7 mouse cellular contexts compared by ENCODE assay signal in the genomic region with DNA sequence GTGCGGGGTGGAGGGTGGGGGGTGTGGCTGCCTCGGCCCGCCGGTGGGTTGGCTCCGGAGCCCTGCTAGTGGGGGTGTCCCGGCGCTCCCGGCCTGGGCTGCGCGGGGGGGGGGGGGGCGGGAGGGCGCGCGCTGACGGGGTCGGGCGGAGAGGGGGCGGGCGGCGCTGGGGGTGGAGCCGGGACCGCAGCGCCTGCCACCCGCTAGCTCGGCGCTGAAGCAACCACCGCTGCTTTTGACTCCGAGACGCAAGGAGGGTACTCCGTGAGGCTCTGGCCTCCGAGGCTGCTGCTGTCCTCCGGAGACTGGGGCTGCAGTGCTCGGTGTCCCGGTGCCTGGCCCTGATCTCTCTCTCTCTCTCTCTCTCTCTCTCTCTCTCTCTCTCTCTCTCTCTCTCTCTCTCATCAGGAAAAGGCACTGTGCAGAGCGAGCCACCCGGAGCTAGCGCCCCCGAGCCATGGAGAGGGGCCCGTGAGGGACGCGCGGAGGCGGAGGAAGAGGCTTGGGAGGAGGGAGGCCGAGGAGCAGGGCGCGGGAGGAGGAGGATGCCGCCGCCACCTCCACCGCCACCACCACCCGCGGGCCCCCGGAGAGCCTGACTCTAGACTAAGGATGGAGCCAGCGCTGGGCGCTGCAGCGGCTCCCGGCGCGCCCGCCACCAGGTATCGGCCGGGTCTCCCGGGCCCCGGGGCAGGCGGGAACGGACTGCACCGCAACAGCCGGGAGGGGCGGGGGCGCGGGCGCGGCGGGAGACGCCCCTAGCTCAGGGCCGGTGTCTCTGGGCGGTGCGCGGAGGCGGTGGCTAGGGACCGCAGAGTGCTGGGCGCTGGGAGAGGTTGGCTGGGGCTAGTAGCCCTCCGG. TPM values are rescaled to one million over a fixed set of nuclear protein-coding genes. Genes with fewer than 3 reads are reported as not detected.
DNase-seq lines count a peak whose midpoint lies in the region; ATAC-seq and TF ChIP-seq lines count a peak whose summit lies in the region.

A gene (plus strand): TSS at position 221 of the 861 bp plus-strand sequence.

- in situ Hi-C loops in Patski (cut with MboI; ENCODE audit: low pct_unique_long_range_greater_than_20kb): loop anchor here (5.0 kb wide), 1 partner anchor 107 kb away; no protein-coding TSS in a partner anchor

- H3K79me3 ChIP-seq in C2C12 (ENCODE audit: low read depth): peaks cover 29% of the 10 kb centered on the region

- peaks cover 17% of the 10 kb centered on the region for H3K36me3 ChIP-seq in C2C12 (ENCODE audit: control insufficient read depth, insufficient read depth)
- no peaks in the 10 kb centered on the region for H3K36me3 ChIP-seq in embryonic facial prominence, embryonic 11.5 days (replicated peaks; ENCODE audit: control insufficient read depth, insufficient read depth, low read depth, low read length)
- H3K36me3 ChIP-seq in stomach, embryonic 15.5 days: no peaks in the 10 kb centered on the region

- intact Hi-C loops in heart, postnatal 14 days (cut with DNase I): no loop called here

- H3K27ac ChIP-seq in embryonic facial prominence, embryonic 11.5 days (replicated peaks; ENCODE audit: low read depth, low read length): no peak within 1 kb of the TSS
- H3K27ac ChIP-seq in stomach, embryonic 15.5 days: no peak within 1 kb of the TSS

- peak within 1 kb of the TSS; percentile 83 for H3ac ChIP-seq in C2C12 (ENCODE audit: control insufficient read depth, insufficient read length, low read depth)

- ATAC-seq in Patski: peak; percentile 28
- ATAC-seq in embryonic facial prominence, embryonic 11.5 days (replicated peaks; ENCODE audit: insufficient number of reproducible peaks, low FRiP score, low TSS enrichment, low read depth): peak; percentile 74
- peak; percentile 47 for ATAC-seq in stomach, embryonic 15.5 days (ENCODE audit: insufficient read depth, low FRiP score, low read depth)

- TF ChIP-seq CTCF in C2C12 (IDR thresholded peaks at IDR 0.05; ENCODE audit: control insufficient read depth, insufficient read depth, insufficient read length) (no peak), Patski (IDR thresholded peaks at IDR 0.05) (no peak)

- peak within 1 kb of the TSS; percentile 99 for H3K4me2 ChIP-seq in embryonic facial prominence, embryonic 11.5 days (ENCODE audit: low read depth, low read length)
- peak within 1 kb of the TSS; percentile 96 for H3K4me2 ChIP-seq in stomach, embryonic 15.5 days

- H3K4me3 ChIP-seq in C2C12 (ENCODE audit: insufficient read depth, poor library complexity, severe bottlenecking): peak within 1 kb of the TSS; percentile 69
- peak within 1 kb of the TSS; percentile 71 for H3K4me3 ChIP-seq in embryonic facial prominence, embryonic 11.5 days (ENCODE audit: low read depth, low read length)
- peak within 1 kb of the TSS; percentile 62 for H3K4me3 ChIP-seq in stomach, embryonic 15.5 days (replicated peaks)

- peaks cover 17% of the 10 kb centered on the region for H3K27me3 ChIP-seq in C2C12 (ENCODE audit: control insufficient read depth, insufficient read depth, insufficient read length)
- H3K27me3 ChIP-seq in Patski: peaks cover 25% of the 10 kb centered on the region
- H3K27me3 ChIP-seq in embryonic facial prominence, embryonic 11.5 days (ENCODE audit: control insufficient read depth, insufficient read depth, low read length): peaks cover 16% of the 10 kb centered on the region
- H3K27me3 ChIP-seq in stomach, embryonic 15.5 days (replicated peaks): peaks cover 26% of the 10 kb centered on the region

- peak within 1 kb of the TSS; percentile 76 for H3K9ac ChIP-seq in embryonic facial prominence, embryonic 11.5 days (replicated peaks; ENCODE audit: low read length)
- H3K9ac ChIP-seq in stomach, embryonic 15.5 days: peak within 1 kb of the TSS; percentile 20; the same call in 1 of the 2 replicates

- DNase-seq in Patski (ENCODE audit: low read depth, low spot score): no peak
- peak; percentile 65 for DNase-seq in embryonic facial prominence, embryonic 11.5 days (ENCODE audit: low spot score)
- DNase-seq in heart, postnatal 14 days: peak; percentile 58 to 64
- DNase-seq in left cerebral cortex, adult 8-10 months (ENCODE audit: low spot score in 2 of 2): peak; percentile 42 to 43
- DNase-seq in mesoderm, embryonic 11.5 days (ENCODE audit: low read depth, low spot score): peak; percentile 54

- CTCF ChIA-PET in Patski (lab: Charles Lee): no interaction called here

- POLR2A ChIA-PET in Patski (lab: Charles Lee): no interaction called here

- WGBS in embryonic facial prominence, embryonic 11.5 days: 0% methylated on average over 41 of the region's 82 CpGs
- WGBS in stomach, embryonic 15.5 days: 0% methylated on average over 30 of the region's 82 CpGs

- H3K9me3 ChIP-seq in embryonic facial prominence, embryonic 11.5 days (replicated peaks; ENCODE audit: control insufficient read depth, low read length): no peaks in the 10 kb centered on the region
- H3K9me3 ChIP-seq in stomach, embryonic 15.5 days: no peaks in the 10 kb centered on the region

- peaks cover 3% of the 10 kb centered on the region for H3K4me1 ChIP-seq in embryonic facial prominence, embryonic 11.5 days (ENCODE audit: control insufficient read depth, insufficient read depth, low read length)
- peaks cover 7% of the 10 kb centered on the region for H3K4me1 ChIP-seq in stomach, embryonic 15.5 days

- peaks cover 48% of the 10 kb centered on the region for H3K79me2 ChIP-seq in C2C12 (ENCODE audit: control insufficient read depth, insufficient read depth)

TF ChIP-seq in C2C12, 6 proteins besides CTCF, POLR2A, EP300 and RAD21:
- no peak for TF ChIP-seq MYOG (IDR thresholded peaks at IDR 0.05; ENCODE audit: control insufficient read depth, extremely low read depth, insufficient read length)
TF ChIP-seq in C2C12: peak in this region for 0.

RNA-seq across cellular contexts. Expression of the gene that starts here (rescaled TPM):
- 13.1 TPM for polyA plus RNA-seq in C2C12 (2012; fragmentation: generic; extraction: Trizol)
- 5.3 TPM for polyA plus RNA-seq in Patski (2021)
- 2.4 and 3.4 TPM in 2 replicates for polyA plus RNA-seq in embryonic facial prominence, embryonic 11.5 days (2014; fragmentation: Nextera tagmentation; extraction: Ambion mirVana)
- 1 to 10 TPM; 5.6 to 6.3 TPM for total RNA-seq in heart, postnatal 14 days (2021)
- total RNA-seq in left cerebral cortex, adult 8-10 months (2022): 100 to 1,000 TPM; 222 to 247 (median 229) TPM
- polyA plus RNA-seq in stomach, embryonic 15.5 days (2015; fragmentation: Nextera tagmentation; extraction: Ambion mirVana): 5.6 and 6.1 TPM in 2 replicates

Comparison
In these comparisons a context has a peak if more than half of its experiments do, and no peak if none do; other contexts are left out.
1. RNA of the gene that starts here (total RNA-seq): 222 to 247 TPM in left cerebral cortex, adult 8-10 months; 5.6 to 6.3 TPM in heart, postnatal 14 days; every median in the first group is over 10 times any median in the second.
2. Peak in every context shown above with its lines, with median percentiles within 50 percentile points of each other: H3K4me3 ChIP-seq and ATAC-seq.